24 mouse cellular contexts compared by ENCODE assay signal in genomic region chr1:189232829-189233228, GRCm38 (mm10).
DNase-seq lines count a peak whose midpoint lies in the region; ATAC-seq and TF ChIP-seq lines count a peak whose summit lies in the region.
"Had no signal": no experiment of that assay in that cellular context is flagged by ENCODE, and none has a peak within 500 bp of the region (broad histone marks: within the 10 kb centered on the region; RNA-seq: fewer than 3 reads in every experiment).

No protein-coding gene starts in this region.

- peak; percentile 36 for DNase-seq in heart, adult 8-10 months (ENCODE audit: low spot score)
- no peak for DNase-seq in heart, postnatal 4 days
- DNase-seq in kidney, postnatal 0 days (ENCODE audit: low spot score), result peak; percentile 23
- DNase-seq in kidney, adult 8-10 months, result no peak
- peak; percentile 3 for DNase-seq in lung, postnatal 36 days
- no peak for DNase-seq in lung, adult 18-20 months
- DNase-seq in skeletal muscle tissue, adult 2 months (ENCODE audit: low read depth, low spot score), result peak; percentile 20
- DNase-seq: adrenal gland, adult 2 months; adrenal gland, postnatal 36 days; B cell, adult 2 months; cerebellum, adult 2 months; cerebellum, postnatal 14 days; gastrocnemius, postnatal 10 days; thymus, postnatal 25 days had no signal

- no peak for ATAC-seq in kidney, postnatal 0 days (replicated peaks; ENCODE audit: low FRiP score, low read depth)
- ATAC-seq: activated CD4-positive, CD25-positive, alpha-beta regulatory T cell, adult 4 months; forebrain, embryonic 16.5 days; intestine, postnatal 0 days; midbrain, embryonic 13.5 days had no signal

- H3K4me1 ChIP-seq in kidney, postnatal 0 days (replicated peaks; ENCODE audit: insufficient read depth, low read length), result no peaks in the 10 kb centered on the region; the same call in 1 of the 2 replicates
- H3K4me1 ChIP-seq: limb, embryonic 13.5 days had no signal

- no peak overlapping the region for H3K27ac ChIP-seq in kidney, postnatal 0 days
- H3K27ac ChIP-seq: hindbrain, embryonic 14.5 days; layer of hippocampus, adult 2 months; limb, embryonic 13.5 days; macrophage; midbrain, embryonic 13.5 days had no signal

- no peak overlapping the region for H3K4me3 ChIP-seq in kidney, postnatal 0 days (replicated peaks; ENCODE audit: low read depth, low read length)
- H3K4me3 ChIP-seq: erythroblast, embryonic 14.5 days; layer of hippocampus, adult 2 months; limb, embryonic 13.5 days; midbrain, embryonic 13.5 days had no signal

- no peaks in the 10 kb centered on the region for H3K9me3 ChIP-seq in kidney, postnatal 0 days (replicated peaks; ENCODE audit: low read length)
- H3K9me3 ChIP-seq: limb, embryonic 13.5 days; midbrain, embryonic 13.5 days had no signal

- H3K36me3 ChIP-seq in kidney, postnatal 0 days (ENCODE audit: insufficient read depth, low read length), result no peaks in the 10 kb centered on the region
- H3K36me3 ChIP-seq: limb, embryonic 13.5 days; midbrain, embryonic 13.5 days had no signal

- no peak for TF ChIP-seq CTCF in kidney, postnatal 0 days (IDR thresholded peaks at IDR 0.05; ENCODE audit: low read depth)

- no peaks in the 10 kb centered on the region for H3K27me3 ChIP-seq in kidney, postnatal 0 days (ENCODE audit: insufficient read depth, low read length)
- H3K27me3 ChIP-seq: limb, embryonic 13.5 days; midbrain, embryonic 13.5 days had no signal

- H3K4me2 ChIP-seq in kidney, postnatal 0 days (ENCODE audit: low read length), result no peak overlapping the region
- H3K4me2 ChIP-seq: hindbrain, embryonic 14.5 days; limb, embryonic 13.5 days; liver, embryonic 11.5 days; midbrain, embryonic 13.5 days had no signal

- WGBS in kidney, postnatal 0 days, result 64% methylated on average over 6 of the region's 6 CpGs

- H3K9ac ChIP-seq in kidney, postnatal 0 days (ENCODE audit: low read depth, low read length), result no peak overlapping the region
- H3K9ac ChIP-seq: hindbrain, embryonic 14.5 days; limb, embryonic 13.5 days; midbrain, embryonic 13.5 days had no signal

Comparison
In these comparisons a context has a peak if more than half of its experiments do, and no peak if none do; other contexts are left out.
1. DNase-seq: peak in heart, adult 8-10 months (single experiment), kidney, postnatal 0 days (single experiment), lung, postnatal 36 days (single experiment) and skeletal muscle tissue, adult 2 months (single experiment); none in heart, postnatal 4 days (single experiment), kidney, adult 8-10 months (0 of 2) and lung, adult 18-20 months (0 of 2).